Mouse (Mus musculus) frontal cortex, adult 2 months (tissue): ENCODE measurements at regions not wholly inside any gene's neighbourhood (a gene's known extent, or its start where the extent isn't known, plus 50 kb on each side); places are given as distances from the start of the nearest gene placed in this dataset.

Source experiments
- DNase-seq, 2 experiments: peaks; one replicate each; pipeline ENCODE4 v3.0.0; 2022; ENCODE audit warnings: low spot score in 1 of 2; ENCODE audit errors: extremely low spot score in 1 of 2

GRCm38 (mm10) chr2:99180043-99180442 lies 512.9 kb upstream of the Gm10800 start:
- no peak for DNase-seq

GRCm38 (mm10) chr2:99170521-99170920 lies 503.4 kb upstream of the Gm10800 start:
- peak in 1 of 2 experiments; percentile 17 for DNase-seq
